Mouse (Mus musculus) stomach, embryonic 16.5 days (tissue): Measurements from ENCODE around the gene 4930426L09Rik. TPM values are rescaled to one million over a fixed set of nuclear protein-coding genes. Genes with fewer than 3 reads are reported as not detected.

Source experiments
- ATAC-seq: fragments of 200-750 bp; cut with Nextera tagmentation; 2 replicates; pipeline ENCODE4 v1.8.0; 2017; ENCODE audit warnings: moderate number of reproducible peaks, moderate TSS enrichment; ENCODE audit not compliant: insufficient read depth, low FRiP score
- H3K27ac ChIP-seq: fragments of 300-500 bp; sonication (generic); 2 replicates; pipeline ENCODE4 v1.5.1; 2014; ENCODE audit warnings: low read length
- H3K27me3 ChIP-seq: fragments of 300-500 bp; sonication (generic); 2 replicates; pipeline ENCODE4 v1.6.1; 2014; ENCODE audit warnings: low read length, control low read depth, mixed read lengths; ENCODE audit not compliant: control insufficient read depth, insufficient read depth
- H3K36me3 ChIP-seq: fragments of 300-500 bp; sonication (generic); 2 replicates; pipeline ENCODE4 v1.6.1; 2014; ENCODE audit warnings: low read length; ENCODE audit not compliant: control insufficient read depth, insufficient read depth
- H3K4me1 ChIP-seq: fragments of 300-500 bp; sonication (generic); 2 replicates; pipeline ENCODE4 v1.6.1; 2014; ENCODE audit warnings: low read length, control low read depth, mixed read lengths; ENCODE audit not compliant: control insufficient read depth, insufficient read depth
- H3K4me2 ChIP-seq: fragments of 300-500 bp; sonication (generic); 2 replicates; pipeline ENCODE4 v1.6.1; 2014; ENCODE audit warnings: low read depth, low read length, mixed read lengths
- H3K4me3 ChIP-seq: fragments of 300-500 bp; sonication (generic); replicated peaks from 2 replicates; pipeline ENCODE4 v1.5.1; 2014; ENCODE audit warnings: mild to moderate bottlenecking, low read length
- H3K9ac ChIP-seq: fragments of 300-500 bp; sonication (generic); 2 replicates; pipeline ENCODE4 v1.6.1; 2014; ENCODE audit warnings: low read length
- H3K9me3 ChIP-seq: fragments of 300-500 bp; sonication (generic); replicated peaks from 2 replicates; pipeline ENCODE4 v1.6.1; 2016; ENCODE audit warnings: low read length, control low read depth; ENCODE audit not compliant: control insufficient read depth
- WGBS: fragments of 180-500 bp; shearing (Covaris S2); extraction: QIAGEN DNeasy Blood & Tissue Kit; methylation state at CpG from one replicate; pipeline ENCODE4 v1.1.7; 2014; 5-methylcytosine and 5-hydroxymethylcytosine counted together
- polyA plus RNA-seq: library from polyadenylated mRNA; unstranded; fragments of >200 nt; fragmentation: Nextera tagmentation; extraction: Ambion mirVana; gene quantifications from 2 replicates; pipeline ENCODE4 v1.2.1, GENCODE M21; 2015

The 4930426L09Rik gene
- 0.14 and 0.25 TPM in 2 replicates for polyA plus RNA-seq

DNA sequence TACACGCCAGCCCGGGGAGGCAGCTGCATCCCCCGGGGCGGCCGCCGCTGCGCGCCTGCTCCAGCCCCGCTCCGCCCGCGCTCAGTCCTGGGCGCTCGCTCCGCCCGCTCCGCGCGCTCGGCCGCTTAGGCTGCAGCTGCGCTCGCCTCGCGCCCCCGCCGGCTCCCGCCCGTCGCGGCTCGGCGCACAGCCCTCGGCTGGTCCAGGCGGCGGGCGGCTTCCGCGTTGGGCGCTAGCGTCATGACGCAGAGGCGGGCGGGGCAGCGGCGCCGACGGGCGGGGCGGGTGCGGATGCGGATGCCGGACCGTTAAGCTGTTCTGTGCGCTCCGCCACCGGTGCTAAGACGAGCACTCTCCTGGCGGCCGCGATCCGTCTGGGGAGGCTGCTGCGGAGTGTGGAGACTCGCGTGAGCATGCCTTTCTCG lies at the start of gene 4930426L09Rik, which contains the start of gene Pip4k2a:
TSS of gene 4930426L09Rik (plus strand) at position 290 of the 425 bp plus-strand sequence.
TSS of gene Pip4k2a (minus strand) at position 73 of the 425 bp plus-strand sequence.
- Histone ChIP-seq H3K4me1 (0 out of 2 replicates have a peak, but pooled peaks cover 8% of the 10 kb centered on the region), H3K27ac (peak within 1 kb of the TSS; percentile 93), H3K4me3 (peak within 1 kb of the TSS; percentile 77), H3K27me3 (no peaks in the 10 kb centered on the region), H3K9me3 (no peaks in the 10 kb centered on the region), H3K9ac (peak within 1 kb of the TSS; percentile 88), H3K36me3 (no peaks in the 10 kb centered on the region), H3K4me2 (peak within 1 kb of the TSS; percentile 71)
- WGBS: under 1% methylated on average over 57 of the region's 66 CpGs
- ATAC-seq: peak; percentile 98

DNA sequence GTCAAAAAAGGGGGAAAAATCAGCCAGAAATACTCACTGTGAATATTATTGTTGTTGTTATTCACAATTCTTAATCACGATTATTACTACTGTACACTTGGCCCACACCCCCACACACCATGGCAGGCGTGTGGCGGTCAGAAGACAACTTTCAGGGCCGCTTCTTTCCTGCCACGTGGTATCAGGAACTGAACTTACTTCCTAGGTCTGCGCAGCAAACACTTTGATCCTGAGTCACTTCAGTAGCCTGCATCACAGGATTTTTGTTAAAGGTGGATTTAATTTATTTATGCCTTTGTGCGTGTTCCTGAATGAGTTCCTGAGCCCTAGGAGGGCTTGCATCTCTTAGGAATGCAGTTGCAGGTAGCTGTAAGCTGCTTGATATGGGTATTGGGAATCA lies 49.4 kb upstream of the 4930426L09Rik start:
- H3K9ac ChIP-seq: no peak overlapping the region
- H3K36me3 ChIP-seq: no peaks in the 10 kb centered on the region
- WGBS: 79% methylated on average over 7 of the region's 7 CpGs
- H3K27ac ChIP-seq: no peak overlapping the region
- ATAC-seq: no peak
- H3K4me1 ChIP-seq: peaks cover 7% of the 10 kb centered on the region
- H3K4me3 ChIP-seq: no peak overlapping the region
- H3K4me2 ChIP-seq: no peak overlapping the region
- no peaks in the 10 kb centered on the region for H3K9me3 ChIP-seq
- H3K27me3 ChIP-seq: no peaks in the 10 kb centered on the region

DNA sequence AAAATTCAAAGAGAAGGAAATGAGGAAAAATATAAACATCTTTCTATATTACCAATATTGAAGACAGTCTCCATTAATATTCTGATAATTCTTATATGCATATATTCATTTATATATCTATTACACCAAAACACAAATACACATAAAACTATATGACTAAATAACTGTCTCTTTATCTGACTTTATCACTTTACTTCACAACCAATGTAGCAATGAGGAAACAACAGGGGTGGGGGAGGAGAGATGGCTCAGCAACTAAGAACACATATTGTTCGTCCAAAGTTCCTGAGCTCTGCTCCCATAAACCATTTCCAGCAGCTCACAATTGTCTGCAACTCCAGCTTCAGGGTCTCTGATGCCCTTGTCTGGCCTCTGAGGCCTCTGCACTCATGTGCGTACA lies 47.4 kb upstream of the 4930426L09Rik start:
- H3K27me3 ChIP-seq: no peaks in the 10 kb centered on the region
- no peaks in the 10 kb centered on the region for H3K36me3 ChIP-seq
- 75% methylated on average over 2 of the region's 2 CpGs for WGBS

DNA sequence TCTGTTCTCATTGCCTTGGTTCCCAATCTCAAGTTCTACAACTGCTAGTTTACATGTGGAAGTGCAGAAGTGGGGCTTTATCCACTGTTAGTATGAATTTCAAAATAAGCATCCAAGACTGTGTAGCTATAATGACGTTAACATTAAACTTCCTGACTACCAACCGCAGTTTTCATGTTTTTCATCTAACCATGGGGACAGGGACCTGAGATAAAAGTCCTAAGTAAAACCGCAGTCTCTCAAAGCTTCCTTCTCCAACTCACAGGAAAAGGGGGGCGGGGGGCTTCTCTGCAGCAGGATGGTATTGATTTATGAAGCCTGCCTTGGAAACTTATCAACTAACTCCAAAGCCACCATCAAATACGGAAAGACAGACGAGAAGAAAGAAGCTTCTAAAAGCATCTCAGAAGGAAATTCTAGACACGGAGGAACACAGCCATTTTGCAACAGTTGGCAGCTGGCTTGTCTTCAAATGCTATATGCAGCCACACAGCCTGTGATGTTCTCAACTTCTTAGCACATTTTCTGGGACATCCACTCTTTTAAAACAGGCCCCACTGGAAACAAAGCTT lies 46.0 kb upstream of the 4930426L09Rik start:
- no peak overlapping the region for H3K9ac ChIP-seq
- no peaks in the 10 kb centered on the region for H3K27me3 ChIP-seq
- H3K9me3 ChIP-seq: no peaks in the 10 kb centered on the region
- 22% methylated on average over 7 of the region's 7 CpGs for WGBS
- H3K27ac ChIP-seq: peak overlapping the region; percentile 4; the same call in 1 of the 2 replicates
- ATAC-seq: no peak
- H3K4me1 ChIP-seq: peaks cover 12% of the 10 kb centered on the region
- H3K4me3 ChIP-seq: no peak overlapping the region
- no peaks in the 10 kb centered on the region for H3K36me3 ChIP-seq
- H3K4me2 ChIP-seq: peak overlapping the region; percentile 17; the same call in 1 of the 2 replicates

More for the DNA sequence above, 47.4 kb upstream of the 4930426L09Rik start:
- H3K9ac ChIP-seq: no peak overlapping the region
- no peak for ATAC-seq
- no peak overlapping the region for H3K27ac ChIP-seq
- H3K4me2 ChIP-seq: no peak overlapping the region
- no peak overlapping the region for H3K4me3 ChIP-seq
- H3K9me3 ChIP-seq: no peaks in the 10 kb centered on the region
- peaks cover 10% of the 10 kb centered on the region for H3K4me1 ChIP-seq

DNA sequence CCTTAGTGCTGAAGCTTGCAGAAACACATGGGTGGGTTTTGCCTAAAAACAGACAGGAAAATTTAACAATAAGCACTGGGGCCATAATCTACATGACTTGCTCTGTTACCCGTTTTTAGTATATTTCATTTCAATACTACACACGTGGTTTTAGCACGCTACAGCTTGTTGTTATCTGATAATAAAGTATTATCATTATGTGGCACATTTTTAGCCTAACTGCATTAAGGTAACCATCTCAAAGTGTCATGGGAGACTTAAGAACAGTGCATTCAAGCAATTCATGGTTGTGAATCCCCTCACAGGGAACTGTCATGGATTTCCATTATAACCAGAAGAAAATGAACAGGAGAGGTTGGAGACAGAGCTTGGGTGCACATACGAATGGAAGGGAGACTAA lies 43.7 kb upstream of the 4930426L09Rik start:
- no peaks in the 10 kb centered on the region for H3K27me3 ChIP-seq
- no peaks in the 10 kb centered on the region for H3K9me3 ChIP-seq
- 78% methylated on average over 4 of the region's 4 CpGs for WGBS
- no peak overlapping the region for H3K4me3 ChIP-seq
- H3K27ac ChIP-seq: no peak overlapping the region
- no peak for ATAC-seq
- H3K36me3 ChIP-seq: no peaks in the 10 kb centered on the region
- no peak overlapping the region for H3K4me2 ChIP-seq
- peaks cover 12% of the 10 kb centered on the region for H3K4me1 ChIP-seq
- no peak overlapping the region for H3K9ac ChIP-seq

DNA sequence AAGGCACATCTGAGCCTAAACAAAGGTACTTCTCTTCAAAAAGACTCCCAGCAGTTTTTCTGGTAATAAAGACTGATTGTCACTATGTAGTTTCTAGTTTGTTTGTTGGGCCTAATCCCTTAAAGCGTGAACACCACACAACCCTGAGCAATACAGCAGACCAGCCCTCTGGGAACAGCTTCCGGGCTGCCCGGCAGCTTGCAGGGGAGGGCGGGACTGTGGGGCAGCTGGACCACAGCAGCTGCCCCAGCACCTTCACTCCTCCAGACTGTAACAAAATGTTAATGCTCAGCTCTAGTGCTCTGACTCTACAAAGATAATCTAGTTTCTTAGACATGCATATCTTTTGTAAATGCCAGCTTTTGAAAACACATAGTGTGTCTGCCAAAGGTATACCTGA lies 43.1 kb upstream of the 4930426L09Rik start:
- Histone ChIP-seq H3K27me3 (no peaks in the 10 kb centered on the region), H3K4me1 (peaks cover 12% of the 10 kb centered on the region), H3K9me3 (no peaks in the 10 kb centered on the region), H3K9ac (no peak overlapping the region), H3K27ac (no peak overlapping the region), H3K36me3 (no peaks in the 10 kb centered on the region), H3K4me3 (no peak overlapping the region), H3K4me2 (no peak overlapping the region)
- ATAC-seq: no peak
- 47% methylated on average over 4 of the region's 4 CpGs for WGBS

DNA sequence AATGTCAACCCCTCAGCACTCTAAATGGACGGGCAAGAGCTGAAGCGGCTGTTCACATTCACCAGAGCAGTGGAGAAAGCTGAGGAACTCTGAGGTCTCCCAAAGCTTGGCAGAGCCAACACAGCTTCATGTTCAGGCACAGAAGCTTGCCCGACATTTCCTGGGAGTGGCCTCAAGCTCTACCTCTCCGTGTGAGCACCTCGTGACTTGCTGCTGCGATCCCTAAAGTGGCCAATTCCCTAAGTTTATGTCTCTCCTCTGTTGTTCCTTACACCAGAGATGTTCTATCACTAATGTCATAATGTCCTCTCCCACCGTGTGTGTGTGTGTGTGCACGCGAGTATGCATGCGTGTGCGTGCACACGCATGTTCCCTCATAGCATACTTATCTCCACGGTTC lies 42.5 kb upstream of the 4930426L09Rik start:
- Histone ChIP-seq H3K9ac (no peak overlapping the region), H3K4me1 (peaks cover 12% of the 10 kb centered on the region), H3K9me3 (no peaks in the 10 kb centered on the region), H3K27ac (no peak overlapping the region), H3K27me3 (no peaks in the 10 kb centered on the region), H3K4me3 (no peak overlapping the region), H3K36me3 (no peaks in the 10 kb centered on the region), H3K4me2 (no peak overlapping the region)
- 81% methylated on average over 13 of the region's 13 CpGs for WGBS
- ATAC-seq: no peak

DNA sequence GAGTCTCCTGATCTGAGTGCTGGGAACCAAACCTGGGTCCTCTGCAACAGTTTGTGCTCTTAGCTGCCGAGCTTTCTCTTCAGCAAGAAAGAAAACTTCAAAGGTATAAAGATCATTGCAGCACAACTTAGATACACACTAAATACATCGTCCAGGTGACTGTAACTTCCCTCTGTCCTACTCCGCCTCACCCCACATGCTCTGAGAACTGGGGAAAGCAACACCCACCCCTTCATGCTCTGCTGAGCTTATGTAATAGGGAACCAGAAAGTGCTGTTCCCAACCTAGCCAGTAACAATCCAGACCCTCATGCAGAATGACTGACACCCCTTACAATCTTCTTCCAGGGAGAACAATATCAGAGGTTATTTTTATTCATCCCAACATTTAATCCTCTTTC lies 41.7 kb upstream of the 4930426L09Rik start:
- ATAC-seq: no peak
- no peak overlapping the region for H3K4me2 ChIP-seq
- no peak overlapping the region for H3K9ac ChIP-seq
- no peak overlapping the region for H3K27ac ChIP-seq
- H3K4me3 ChIP-seq: no peak overlapping the region
- H3K27me3 ChIP-seq: no peaks in the 10 kb centered on the region
- WGBS: 84% methylated on average over 3 of the region's 3 CpGs
- H3K36me3 ChIP-seq: no peaks in the 10 kb centered on the region
- H3K4me1 ChIP-seq: peaks cover 12% of the 10 kb centered on the region
- H3K9me3 ChIP-seq: no peaks in the 10 kb centered on the region

DNA sequence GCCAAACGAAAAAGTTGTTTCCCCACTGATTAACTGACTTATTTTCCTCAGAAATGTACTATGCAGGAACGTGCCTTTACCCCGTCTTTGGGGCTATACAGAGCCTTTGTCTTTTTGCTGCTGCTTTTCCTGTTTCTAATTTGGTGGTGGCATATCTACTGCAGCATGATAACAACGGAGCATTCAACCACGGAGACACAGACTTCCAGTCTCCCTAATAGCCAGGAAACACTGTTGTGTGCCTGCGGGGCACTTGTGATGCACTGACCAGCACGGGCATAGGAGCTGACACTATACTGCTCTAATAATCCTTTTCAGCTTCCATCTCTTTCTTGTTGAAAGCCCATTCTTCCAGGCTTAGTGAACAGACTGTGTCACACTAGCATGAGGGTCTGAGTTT lies 41.2 kb upstream of the 4930426L09Rik start:
- no peak for ATAC-seq
- Histone ChIP-seq H3K4me3 (no peak overlapping the region), H3K4me2 (no peak overlapping the region), H3K9ac (no peak overlapping the region), H3K27me3 (no peaks in the 10 kb centered on the region), H3K36me3 (no peaks in the 10 kb centered on the region), H3K4me1 (peaks cover 12% of the 10 kb centered on the region), H3K9me3 (no peaks in the 10 kb centered on the region), H3K27ac (no peak overlapping the region)
- 74% methylated on average over 7 of the region's 7 CpGs for WGBS
